Mouse (Mus musculus): ENCODE results near the gene Mettl22. TPM values are rescaled to one million over a fixed set of nuclear protein-coding genes. Genes with fewer than 3 reads are reported as not detected.

Gene Mettl22
- 27.2 and 28.6 TPM in 2 replicates for polyA plus RNA-seq (2014; fragmentation: Nextera tagmentation; extraction: Ambion mirVana)

- Histone ChIP-seq H3K9ac (ENCODE audit: low read depth, low read length) (peak within 1 kb of the TSS; percentile 80), H3K27ac (replicated peaks; ENCODE audit: low read depth, low read length) (peak within 1 kb of the TSS; percentile 87), H3K9me3 (ENCODE audit: control insufficient read depth, low read length) (no peaks in the 10 kb centered on the region), H3K4me1 (ENCODE audit: control insufficient read depth, insufficient read depth, low read length) (peaks cover 6% of the 10 kb centered on the region; the same call in 1 of the 2 replicates), H3K4me3 (ENCODE audit: low read depth, low read length) (peak within 1 kb of the TSS; percentile 71), H3K27me3 (replicated peaks; ENCODE audit: control insufficient read depth, insufficient read depth, low read length) (no peaks in the 10 kb centered on the region), H3K36me3 (ENCODE audit: control insufficient read depth, insufficient read depth, low read length) (0 out of 2 replicates have a peak, but pooled peaks cover 6% of the 10 kb centered on the region), H3K4me2 (ENCODE audit: low read depth, low read length) (peak within 1 kb of the TSS; percentile 56)
- ATAC-seq (ENCODE audit: low read depth): peak; percentile 99
- peak; percentile 96 for DNase-seq (ENCODE audit: low spot score)
- whole genome bisulfite sequencing: under 1% methylated on average over 38 of the region's 48 CpGs
Measured at GRCm38 (mm10) chr16:8470603-8471481, at the start of gene Mettl22. Mettl22 (plus strand) TSS chr16:8470788.

- Histone ChIP-seq H3K9ac (ENCODE audit: low read depth, low read length) (no peak overlapping the region), H3K9me3 (ENCODE audit: control insufficient read depth, low read length) (no peaks in the 10 kb centered on the region), H3K27me3 (replicated peaks; ENCODE audit: control insufficient read depth, insufficient read depth, low read length) (peaks cover 36% of the 10 kb centered on the region), H3K4me2 (ENCODE audit: low read depth, low read length) (no peak overlapping the region), H3K4me1 (ENCODE audit: control insufficient read depth, insufficient read depth, low read length) (no peaks in the 10 kb centered on the region), H3K36me3 (ENCODE audit: control insufficient read depth, insufficient read depth, low read length) (no peaks in the 10 kb centered on the region), H3K4me3 (ENCODE audit: low read depth, low read length) (no peak overlapping the region), H3K27ac (replicated peaks; ENCODE audit: low read depth, low read length) (no peak overlapping the region)
- ATAC-seq (ENCODE audit: low read depth): no peak
- no peak for DNase-seq (ENCODE audit: low spot score)
- WGBS: 80% methylated on average over 4 of the region's 4 CpGs
Measured at GRCm38 (mm10) chr16:8420842-8421241, 49.7 kb upstream of the Mettl22 start.

- no peaks in the 10 kb centered on the region for H3K9me3 ChIP-seq (ENCODE audit: control insufficient read depth, low read length)
- no peaks in the 10 kb centered on the region for H3K36me3 ChIP-seq (ENCODE audit: control insufficient read depth, insufficient read depth, low read length)
- no peaks in the 10 kb centered on the region for H3K4me1 ChIP-seq (ENCODE audit: control insufficient read depth, insufficient read depth, low read length)
- H3K27me3 ChIP-seq (replicated peaks; ENCODE audit: control insufficient read depth, insufficient read depth, low read length): peaks cover 47% of the 10 kb centered on the region
- H3K4me2 ChIP-seq (ENCODE audit: low read depth, low read length): no peak overlapping the region
- no peak overlapping the region for H3K4me3 ChIP-seq (ENCODE audit: low read depth, low read length)
- no peak overlapping the region for H3K27ac ChIP-seq (replicated peaks; ENCODE audit: low read depth, low read length)
- DNase-seq (ENCODE audit: low spot score): no peak
- 45% methylated on average over 7 of the region's 7 CpGs for WGBS
- ATAC-seq (ENCODE audit: low read depth): no peak
- H3K9ac ChIP-seq (ENCODE audit: low read depth, low read length): no peak overlapping the region
Measured at GRCm38 (mm10) chr16:8423626-8424114, 46.9 kb upstream of the Mettl22 start.

GRCm38 (mm10) chr16:8424161-8424970 is 46.2 kb upstream of the Mettl22 start:
- DNase-seq (ENCODE audit: low spot score) (no peak), ATAC-seq (ENCODE audit: low read depth) (no peak)
- Histone ChIP-seq H3K4me2 (ENCODE audit: low read depth, low read length) (peak overlapping the region; percentile 57), H3K9ac (ENCODE audit: low read depth, low read length) (0 out of 2 replicates have a peak overlapping the region, but pooled peaks have one; percentile 14), H3K4me1 (ENCODE audit: control insufficient read depth, insufficient read depth, low read length) (no peaks in the 10 kb centered on the region), H3K4me3 (ENCODE audit: low read depth, low read length) (peak overlapping the region; percentile 37), H3K27ac (replicated peaks; ENCODE audit: low read depth, low read length) (no peak overlapping the region), H3K36me3 (ENCODE audit: control insufficient read depth, insufficient read depth, low read length) (no peaks in the 10 kb centered on the region), H3K9me3 (ENCODE audit: control insufficient read depth, low read length) (no peaks in the 10 kb centered on the region), H3K27me3 (replicated peaks; ENCODE audit: control insufficient read depth, insufficient read depth, low read length) (peaks cover 47% of the 10 kb centered on the region)
- 5% methylated on average over 29 of the region's 43 CpGs for WGBS

- H3K9ac ChIP-seq (ENCODE audit: low read depth, low read length): 0 out of 2 replicates have a peak within 1 kb of the TSS, but pooled peaks have one; percentile 14
- H3K4me1 ChIP-seq (ENCODE audit: control insufficient read depth, insufficient read depth, low read length): no peaks in the 10 kb centered on the region
- H3K36me3 ChIP-seq (ENCODE audit: control insufficient read depth, insufficient read depth, low read length): no peaks in the 10 kb centered on the region
- H3K4me3 ChIP-seq (ENCODE audit: low read depth, low read length): peak within 1 kb of the TSS; percentile 37
- under 1% methylated on average over 16 of the region's 16 CpGs for WGBS
- ATAC-seq (ENCODE audit: low read depth) (no peak), DNase-seq (ENCODE audit: low spot score) (peak; percentile 13)
- H3K27me3 ChIP-seq (replicated peaks; ENCODE audit: control insufficient read depth, insufficient read depth, low read length): peaks cover 47% of the 10 kb centered on the region
- H3K9me3 ChIP-seq (ENCODE audit: control insufficient read depth, low read length): no peaks in the 10 kb centered on the region
- H3K4me2 ChIP-seq (ENCODE audit: low read depth, low read length): peak within 1 kb of the TSS; percentile 57
- H3K27ac ChIP-seq (replicated peaks; ENCODE audit: low read depth, low read length): no peak within 1 kb of the TSS
Measured at GRCm38 (mm10) chr16:8424971-8425330, 45.6 kb upstream of the Mettl22 start, which contains the start of gene Tmem114. Tmem114 (minus strand) TSS chr16:8425136.

GRCm38 (mm10) chr16:8425736-8426135 is 44.9 kb upstream of the Mettl22 start:
- ATAC-seq (ENCODE audit: low read depth): no peak

GRCm38 (mm10) chr16:8429531-8429930 is 41.1 kb upstream of the Mettl22 start:
- Histone ChIP-seq H3K4me3 (ENCODE audit: low read depth, low read length) (no peak overlapping the region), H3K4me1 (ENCODE audit: control insufficient read depth, insufficient read depth, low read length) (no peaks in the 10 kb centered on the region), H3K9ac (ENCODE audit: low read depth, low read length) (no peak overlapping the region), H3K27me3 (replicated peaks; ENCODE audit: control insufficient read depth, insufficient read depth, low read length) (peaks cover 25% of the 10 kb centered on the region), H3K4me2 (ENCODE audit: low read depth, low read length) (no peak overlapping the region), H3K27ac (replicated peaks; ENCODE audit: low read depth, low read length) (no peak overlapping the region), H3K36me3 (ENCODE audit: control insufficient read depth, insufficient read depth, low read length) (no peaks in the 10 kb centered on the region), H3K9me3 (ENCODE audit: control insufficient read depth, low read length) (no peaks in the 10 kb centered on the region)
- ATAC-seq (ENCODE audit: low read depth) (no peak), DNase-seq (ENCODE audit: low spot score) (no peak)
- WGBS: 80% methylated on average over 4 of the region's 4 CpGs

More at GRCm38 (mm10) chr16:8425736-8426135, 44.9 kb upstream of the Mettl22 start:
- DNase-seq (ENCODE audit: low spot score): no peak
- Histone ChIP-seq H3K9ac (ENCODE audit: low read depth, low read length) (no peak overlapping the region), H3K36me3 (ENCODE audit: control insufficient read depth, insufficient read depth, low read length) (no peaks in the 10 kb centered on the region), H3K9me3 (ENCODE audit: control insufficient read depth, low read length) (no peaks in the 10 kb centered on the region), H3K4me3 (ENCODE audit: low read depth, low read length) (no peak overlapping the region), H3K27me3 (replicated peaks; ENCODE audit: control insufficient read depth, insufficient read depth, low read length) (peaks cover 47% of the 10 kb centered on the region), H3K4me1 (ENCODE audit: control insufficient read depth, insufficient read depth, low read length) (no peaks in the 10 kb centered on the region), H3K27ac (replicated peaks; ENCODE audit: low read depth, low read length) (no peak overlapping the region), H3K4me2 (ENCODE audit: low read depth, low read length) (no peak overlapping the region)
- 82% methylated on average over 5 of the region's 5 CpGs for WGBS

- H3K4me2 ChIP-seq (ENCODE audit: low read depth, low read length): no peak overlapping the region
- H3K4me1 ChIP-seq (ENCODE audit: control insufficient read depth, insufficient read depth, low read length): no peaks in the 10 kb centered on the region
- no peak overlapping the region for H3K9ac ChIP-seq (ENCODE audit: low read depth, low read length)
- no peak for ATAC-seq (ENCODE audit: low read depth)
- no peak overlapping the region for H3K27ac ChIP-seq (replicated peaks; ENCODE audit: low read depth, low read length)
- peaks cover 1% of the 10 kb centered on the region; the same call in 1 of the 2 replicates for H3K27me3 ChIP-seq (replicated peaks; ENCODE audit: control insufficient read depth, insufficient read depth, low read length)
- no peak for DNase-seq (ENCODE audit: low spot score)
- no peaks in the 10 kb centered on the region for H3K36me3 ChIP-seq (ENCODE audit: control insufficient read depth, insufficient read depth, low read length)
- H3K9me3 ChIP-seq (ENCODE audit: control insufficient read depth, low read length): no peaks in the 10 kb centered on the region
- 81% methylated on average over 3 of the region's 3 CpGs for WGBS
- no peak overlapping the region for H3K4me3 ChIP-seq (ENCODE audit: low read depth, low read length)
Measured at GRCm38 (mm10) chr16:8432616-8433015, 38.0 kb upstream of the Mettl22 start.
